Mouse (Mus musculus): Measurements from ENCODE around the gene Tmem121b.

The Tmem121b gene

GRCm38 (mm10) chr6:120463086-120463871 is 30.3 kb downstream of the Tmem121b start, which contains the start of gene Il17ra:
Gene Il17ra, plus strand, starts transcription at chr6:120463247.
- DNase-seq, result peak; percentile 66

- no peak for DNase-seq
These were observed 31.4 kb downstream of the Tmem121b start for GRCm38 (mm10) chr6:120462251-120462650.

GRCm38 (mm10) chr6:120461217-120461616 is 32.4 kb downstream of the Tmem121b start:
- DNase-seq, result no peak

GRCm38 (mm10) chr6:120457751-120458150 is 35.9 kb downstream of the Tmem121b start:
- DNase-seq, result no peak

GRCm38 (mm10) chr6:120457074-120457473 is 36.5 kb downstream of the Tmem121b start:
- DNase-seq, result no peak

- DNase-seq, result no peak
These were observed 39.0 kb downstream of the Tmem121b start for GRCm38 (mm10) chr6:120454627-120455077.

- DNase-seq, result no peak
These were observed 40.1 kb downstream of the Tmem121b start for GRCm38 (mm10) chr6:120453556-120453955.

GRCm38 (mm10) chr6:120453103-120453445 is 40.5 kb downstream of the Tmem121b start:
- DNase-seq, result no peak

GRCm38 (mm10) chr6:120452384-120453102 is 41.1 kb downstream of the Tmem121b start:
- no peak for DNase-seq

- DNase-seq, result no peak
These were observed 43.4 kb downstream of the Tmem121b start for GRCm38 (mm10) chr6:120450208-120450607.

GRCm38 (mm10) chr6:120443363-120444355 is 49.9 kb downstream of the Tmem121b start:
- no peak for DNase-seq

GRCm38 (mm10) chr6:120442171-120442749 is 51.3 kb downstream of the Tmem121b start:
- no peak for DNase-seq
